Mouse (Mus musculus) kidney, adult 18-20 months (tissue): ENCODE measurements around the gene Fastkd5.
A peak's percentile ranks its signal among the peaks of the same experiment; 100 is the strongest.

Experiments used
- DNase-seq: peaks from one replicate; pipeline ENCODE4 v3.0.0; 2021

Gene Fastkd5

GRCm38 (mm10) chr2:130576564-130576963 is 53.3 kb downstream of the Fastkd5 start:
- DNase-seq, result peak; percentile 41

- DNase-seq, result no peak
Measured at GRCm38 (mm10) chr2:130575873-130576272, 54.0 kb downstream of the Fastkd5 start, which contains the start of gene Oxt. Oxt (plus strand) TSS chr2:130576173.

- no peak for DNase-seq
Measured at GRCm38 (mm10) chr2:130574960-130575359, 54.9 kb downstream of the Fastkd5 start.

GRCm38 (mm10) chr2:130569926-130570325 is 59.9 kb downstream of the Fastkd5 start:
- DNase-seq, result no peak

GRCm38 (mm10) chr2:130568921-130569320 is 60.9 kb downstream of the Fastkd5 start:
- no peak for DNase-seq

- no peak for DNase-seq
Measured at GRCm38 (mm10) chr2:130564983-130565382, 64.8 kb downstream of the Fastkd5 start.

GRCm38 (mm10) chr2:130564063-130564462 is 65.8 kb downstream of the Fastkd5 start:
- no peak for DNase-seq
